Mouse (Mus musculus) intestine, postnatal 0 days (tissue): ENCODE results near the gene Hoxa7. TPM values are rescaled to one million over a fixed set of nuclear protein-coding genes. Genes with fewer than 3 reads are reported as not detected.

Experiments used
- ATAC-seq: fragments of 200-750 bp; cut with Nextera tagmentation; 2 replicates; pipeline ENCODE4 v1.8.0; 2017; ENCODE audit warnings: mild to moderate bottlenecking, moderate TSS enrichment, moderate library complexity
- H3K27ac ChIP-seq: fragments of 300-500 bp; sonication (generic); 2 replicates; pipeline ENCODE4 v1.5.1; 2014; ENCODE audit warnings: mild to moderate bottlenecking, low read depth, low read length, moderate library complexity
- H3K27me3 ChIP-seq: fragments of 300-500 bp; sonication (generic); replicated peaks from 2 replicates; pipeline ENCODE4 v1.6.1; 2014; ENCODE audit warnings: low read length, mixed read lengths; ENCODE audit not compliant: control insufficient read depth, insufficient read depth
- H3K36me3 ChIP-seq: fragments of 300-500 bp; sonication (generic); 2 replicates; pipeline ENCODE4 v1.6.1; 2014; ENCODE audit warnings: mild to moderate bottlenecking, moderate library complexity; ENCODE audit not compliant: control insufficient read depth, insufficient read depth
- H3K4me1 ChIP-seq: fragments of 300-500 bp; sonication (generic); replicated peaks from 2 replicates; pipeline ENCODE4 v1.6.1; 2014; ENCODE audit warnings: antibody characterized with exemption, low read length, mixed read lengths; ENCODE audit not compliant: control insufficient read depth, insufficient read depth
- H3K4me2 ChIP-seq: fragments of 300-500 bp; sonication (generic); replicated peaks from 2 replicates; pipeline ENCODE4 v1.6.1; 2014; ENCODE audit warnings: low read depth, mild to moderate bottlenecking, moderate library complexity
- H3K4me3 ChIP-seq: fragments of 300-500 bp; sonication (generic); 2 replicates; pipeline ENCODE4 v1.5.1; 2014; ENCODE audit warnings: low read depth, low read length
- H3K9ac ChIP-seq: fragments of 300-500 bp; sonication (generic); 2 replicates; pipeline ENCODE4 v1.6.1; 2014; ENCODE audit warnings: mild to moderate bottlenecking, low read depth, low read length
- H3K9me3 ChIP-seq: fragments of 300-500 bp; sonication (generic); 2 replicates; pipeline ENCODE4 v1.6.1; 2016; ENCODE audit warnings: mixed run types; ENCODE audit not compliant: control insufficient read depth
- CTCF ChIP-seq: sonication (generic); IDR thresholded peaks from 2 replicates; pipeline ENCODE4 v1.5.1; 2016; ENCODE audit warnings: low read depth, mild to moderate bottlenecking, control low read depth, antibody characterized with exemption, moderate library complexity
- WGBS: fragments of 180-500 bp; shearing (Covaris S2); extraction: QIAGEN DNeasy Blood & Tissue Kit; methylation state at CpG from one replicate; pipeline ENCODE4 v1.1.7; 2014; 5-methylcytosine and 5-hydroxymethylcytosine counted together
- polyA plus RNA-seq: library from polyadenylated mRNA; unstranded; fragments of >200 nt; fragmentation: Nextera tagmentation; extraction: Ambion mirVana; gene quantifications from 2 replicates; pipeline ENCODE4 v1.2.1, GENCODE M21; 2015

The Hoxa7 gene
- polyA plus RNA-seq, 1 experiment from 2014 or later, result 6.2 TPM

DNA sequence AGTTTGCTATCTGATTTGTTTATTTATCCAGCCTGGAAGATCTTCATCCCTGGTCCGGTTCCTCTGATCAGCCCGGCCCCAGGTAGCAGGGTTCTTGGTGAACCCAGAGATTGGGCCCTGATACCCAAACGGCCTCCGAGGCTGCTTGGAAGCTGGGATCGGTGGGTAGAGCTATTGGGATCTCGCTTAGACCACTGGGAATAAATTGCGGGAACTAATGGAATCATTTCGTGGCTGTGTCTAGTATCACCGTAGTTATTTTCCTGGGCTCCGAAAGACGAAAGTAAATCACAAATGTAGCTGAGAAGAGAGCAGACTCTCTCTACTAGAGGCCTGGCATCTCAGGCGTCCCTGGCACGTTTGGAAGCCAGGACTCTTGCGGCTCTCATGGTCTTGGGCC lies 16.4 kb downstream of the Hoxa7 start:
- H3K4me3 ChIP-seq, result 0 out of 2 replicates have a peak overlapping the region, but pooled peaks have one; percentile 71
- 0 out of 2 replicates have a peak overlapping the region, but pooled peaks have one; percentile 8 for H3K9ac ChIP-seq
- H3K36me3 ChIP-seq, result no peaks in the 10 kb centered on the region
- no peak for TF ChIP-seq CTCF
- H3K27ac ChIP-seq, result peak overlapping the region; percentile 47
- peak overlapping the region; percentile 42; the same call in 1 of the 2 replicates for H3K4me2 ChIP-seq
- H3K4me1 ChIP-seq, result no peaks in the 10 kb centered on the region
- 26% methylated on average over 14 of the region's 14 CpGs for WGBS
- no peaks in the 10 kb centered on the region for H3K9me3 ChIP-seq
- H3K27me3 ChIP-seq, result peaks cover 63% of the 10 kb centered on the region
- no peak for ATAC-seq

DNA sequence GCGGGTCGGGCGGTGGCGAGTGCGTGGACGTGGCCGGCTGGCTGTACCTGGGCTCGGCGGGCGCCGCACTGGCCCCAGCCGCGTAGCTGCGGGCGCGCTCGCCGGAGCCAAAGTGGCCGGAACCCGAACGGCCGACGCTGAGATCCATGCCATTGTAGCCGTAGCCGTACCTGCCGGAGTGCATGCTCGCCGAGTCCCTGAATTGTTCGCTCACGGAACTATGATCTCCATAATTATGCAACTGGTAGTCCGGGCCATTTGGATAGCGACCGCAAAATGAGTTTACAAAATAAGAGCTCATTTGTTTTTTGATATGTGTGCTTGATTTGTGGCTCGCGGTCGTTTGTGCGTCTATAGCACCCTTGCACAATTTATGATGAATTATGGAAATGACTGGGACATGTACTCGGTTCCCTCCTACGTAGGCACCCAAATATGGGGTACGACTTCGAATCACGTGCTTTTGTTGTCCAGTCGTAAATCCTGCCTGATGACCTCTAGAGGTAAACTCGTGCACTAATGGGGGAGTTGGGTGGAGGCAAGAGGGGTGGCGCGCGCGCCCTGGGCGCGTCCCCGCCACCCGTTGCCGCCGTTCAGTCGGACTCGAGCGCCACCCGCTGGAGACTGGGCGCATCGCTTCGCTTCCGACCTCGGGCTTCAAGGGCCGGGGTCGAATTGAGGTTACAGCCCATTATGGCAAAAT lies 17.5 kb downstream of the Hoxa7 start, which contains the start of gene Hoxa5:
Hoxa5 (minus strand) TSS at position 538 of the 703 bp plus-strand sequence.
- H3K27me3 ChIP-seq, result peaks cover 53% of the 10 kb centered on the region
- no peaks in the 10 kb centered on the region for H3K4me1 ChIP-seq
- H3K9me3 ChIP-seq, result no peaks in the 10 kb centered on the region
- peak; percentile 52 for ATAC-seq
- no peaks in the 10 kb centered on the region for H3K36me3 ChIP-seq
- H3K9ac ChIP-seq, result peak within 1 kb of the TSS; percentile 77
- H3K4me2 ChIP-seq, result peak within 1 kb of the TSS; percentile 96
- H3K4me3 ChIP-seq, result peak within 1 kb of the TSS; percentile 71
- WGBS, result 1% methylated on average over 64 of the region's 65 CpGs
- peak within 1 kb of the TSS; percentile 57 for H3K27ac ChIP-seq
- TF ChIP-seq CTCF, result peak; percentile 93

DNA sequence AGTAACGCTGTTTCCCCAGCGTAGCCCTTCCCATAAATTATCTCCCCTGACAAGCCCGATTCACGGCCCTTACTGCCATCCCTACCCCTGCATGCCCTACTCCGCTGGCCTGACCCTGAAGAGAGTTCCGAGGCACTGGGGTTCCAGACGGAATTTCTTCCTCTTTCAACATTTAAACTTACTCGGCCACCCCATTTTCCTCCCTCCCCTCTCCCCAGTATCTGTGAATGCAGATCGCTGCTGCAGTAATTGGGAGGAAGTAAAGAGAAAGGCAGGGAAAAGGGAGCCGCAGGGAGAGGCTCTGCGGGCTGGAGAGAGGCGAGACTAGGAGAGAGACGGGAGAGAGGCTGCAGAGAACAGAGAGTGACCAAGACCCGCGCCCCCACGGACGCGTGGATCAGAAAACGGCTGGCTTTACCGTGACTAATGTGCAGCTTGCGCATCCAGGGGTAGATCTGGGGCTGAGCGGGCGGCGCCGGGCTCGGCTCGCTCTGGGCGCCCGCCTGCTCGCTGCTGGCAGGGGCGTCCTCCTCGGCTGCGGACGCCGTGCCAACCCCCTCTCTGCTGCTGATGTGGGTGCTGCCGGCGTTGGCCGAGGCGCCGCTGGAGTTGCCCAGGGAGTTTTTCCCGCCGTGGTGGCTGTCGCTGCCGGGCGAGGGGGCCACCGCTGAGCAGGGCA lies 18.1 kb downstream of the Hoxa7 start:
- H3K4me3 ChIP-seq, result peak overlapping the region; percentile 71
- H3K9ac ChIP-seq, result peak overlapping the region; percentile 77
- no peak for TF ChIP-seq CTCF
- WGBS, result 3% methylated on average over 43 of the region's 46 CpGs
- H3K36me3 ChIP-seq, result no peaks in the 10 kb centered on the region
- peak overlapping the region; percentile 57 for H3K27ac ChIP-seq
- no peaks in the 10 kb centered on the region for H3K9me3 ChIP-seq
- peak overlapping the region; percentile 96 for H3K4me2 ChIP-seq
- H3K27me3 ChIP-seq, result peaks cover 46% of the 10 kb centered on the region
- H3K4me1 ChIP-seq, result no peaks in the 10 kb centered on the region
- ATAC-seq, result no peak

DNA sequence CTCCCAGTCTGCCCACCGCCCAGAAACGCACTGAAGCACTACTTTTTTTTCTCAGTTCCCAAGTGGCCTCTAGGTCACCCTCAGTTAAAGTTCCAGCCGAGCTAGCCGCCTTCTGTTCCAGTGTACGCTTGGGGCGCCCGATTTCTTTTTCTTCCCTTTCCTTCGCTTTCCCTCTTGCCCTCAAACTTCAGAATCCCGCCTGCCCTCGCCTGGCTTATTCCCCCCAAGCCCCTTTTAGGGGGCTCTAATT lies 18.6 kb downstream of the Hoxa7 start:
- Histone ChIP-seq H3K27ac (peak overlapping the region; percentile 57), H3K4me1 (no peaks in the 10 kb centered on the region), H3K9ac (peak overlapping the region; percentile 77), H3K27me3 (peaks cover 41% of the 10 kb centered on the region), H3K36me3 (no peaks in the 10 kb centered on the region), H3K4me2 (peak overlapping the region; percentile 96), H3K9me3 (no peaks in the 10 kb centered on the region), H3K4me3 (peak overlapping the region; percentile 71)
- WGBS, result 13% methylated on average over 10 of the region's 10 CpGs
- TF ChIP-seq CTCF, result no peak
- no peak for ATAC-seq

DNA sequence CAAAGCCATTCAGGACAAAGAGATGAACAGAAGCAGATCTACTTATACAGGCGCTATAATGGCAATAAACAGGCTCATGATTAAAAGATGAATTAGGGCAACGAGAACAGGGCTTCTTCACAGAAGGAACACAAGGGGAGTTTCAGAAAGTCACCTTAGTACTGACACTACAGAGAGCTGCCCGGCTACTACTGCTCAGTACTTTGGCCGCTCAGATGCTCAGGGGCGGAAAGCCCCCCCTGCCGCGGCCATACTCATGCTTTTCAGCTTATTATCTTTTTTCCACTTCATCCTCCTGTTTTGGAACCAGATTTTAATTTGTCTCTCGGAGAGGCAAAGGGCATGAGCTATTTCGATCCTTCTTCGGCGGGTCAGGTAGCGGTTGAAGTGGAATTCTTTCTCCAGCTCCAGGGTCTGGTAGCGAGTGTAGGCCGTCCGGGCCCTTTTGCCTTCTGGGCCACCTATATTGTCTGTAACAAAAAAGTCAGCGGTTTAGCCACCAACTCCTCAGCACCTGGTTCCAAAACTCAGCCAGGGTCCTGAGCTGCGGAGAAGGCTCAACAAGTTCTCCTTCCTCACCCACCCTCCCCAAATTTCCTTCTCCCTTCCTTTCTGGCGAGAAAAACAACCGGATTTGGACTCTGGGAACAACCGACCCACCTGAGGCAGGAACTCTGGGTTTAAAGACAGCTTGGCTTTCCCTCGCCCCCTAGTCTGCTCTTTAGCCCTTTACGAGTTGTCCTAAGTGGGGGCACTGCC lies 19.1 kb downstream of the Hoxa7 start:
- ATAC-seq, result no peak
- Histone ChIP-seq H3K27ac (peak overlapping the region; percentile 57; the same call in 1 of the 2 replicates), H3K36me3 (no peaks in the 10 kb centered on the region), H3K4me1 (no peaks in the 10 kb centered on the region), H3K27me3 (peaks cover 41% of the 10 kb centered on the region), H3K9me3 (no peaks in the 10 kb centered on the region), H3K9ac (peak overlapping the region; percentile 77), H3K4me2 (peak overlapping the region; percentile 96), H3K4me3 (peak overlapping the region; percentile 71)
- 44% methylated on average over 22 of the region's 22 CpGs for WGBS
- TF ChIP-seq CTCF, result no peak

DNA sequence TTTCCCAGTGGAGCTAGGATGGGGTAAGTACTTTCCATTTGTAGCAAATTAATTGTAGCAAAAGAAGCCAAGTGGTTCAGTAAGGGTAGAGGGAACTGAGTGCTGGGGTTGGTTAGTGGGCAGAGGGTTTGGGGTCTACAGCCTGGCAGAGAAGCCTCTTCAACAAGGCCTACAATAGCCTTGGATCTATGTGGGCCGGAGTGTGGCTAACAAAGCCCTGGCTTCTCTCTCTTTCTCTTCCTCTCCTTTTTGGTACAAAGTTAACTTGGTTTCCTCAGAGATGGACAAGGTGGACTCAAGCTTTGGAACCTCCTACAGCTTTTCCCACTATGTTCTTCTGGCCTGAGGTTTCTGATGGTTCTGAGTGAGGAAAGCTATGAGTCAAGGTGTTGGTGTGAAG lies 20.4 kb downstream of the Hoxa7 start:
- 43% methylated on average over 1 of the region's 1 CpGs for WGBS
- Histone ChIP-seq H3K4me2 (peak overlapping the region; percentile 60), H3K9me3 (no peaks in the 10 kb centered on the region), H3K4me3 (peak overlapping the region; percentile 16; the same call in 1 of the 2 replicates), H3K36me3 (no peaks in the 10 kb centered on the region), H3K4me1 (no peaks in the 10 kb centered on the region), H3K9ac (no peak overlapping the region), H3K27me3 (peaks cover 29% of the 10 kb centered on the region; the same call in 1 of the 2 replicates), H3K27ac (peak overlapping the region; percentile 3; the same call in 1 of the 2 replicates)
- ATAC-seq, result no peak
- TF ChIP-seq CTCF, result no peak
